Mouse (Mus musculus): ENCODE data around the gene Erp27.

Erp27 gene

GRCm38 (mm10) chr6:136866150-136866549 lies 55.8 kb downstream of the Erp27 start:
- no peak for DNase-seq (ENCODE audit: extremely low spot score)

GRCm38 (mm10) chr6:136865360-136865759 lies 56.6 kb downstream of the Erp27 start:
- no peak for DNase-seq (ENCODE audit: extremely low spot score)

- DNase-seq (ENCODE audit: extremely low spot score) = peak; percentile 51
These were observed 61.0 kb downstream of the Erp27 start for GRCm38 (mm10) chr6:136861020-136861419.

- DNase-seq (ENCODE audit: extremely low spot score) = no peak
These were observed 63.6 kb downstream of the Erp27 start for GRCm38 (mm10) chr6:136858420-136858819.

- DNase-seq (ENCODE audit: extremely low spot score) = no peak
These were observed 64.1 kb downstream of the Erp27 start for GRCm38 (mm10) chr6:136857873-136858260.
